Mouse (Mus musculus) midbrain, embryonic 11.5 days (tissue): Measurements from ENCODE around the gene Zbed6. TPM values are rescaled to one million over a fixed set of nuclear protein-coding genes. Genes with fewer than 3 reads are reported as not detected.

Source experiments
- ATAC-seq: fragments of 200-750 bp; cut with Nextera tagmentation; 2 replicates; pipeline ENCODE4 v1.8.0; 2017; ENCODE audit warnings: moderate TSS enrichment, moderate library complexity; ENCODE audit not compliant: low FRiP score
- DNase-seq: peaks from one replicate; pipeline ENCODE4 v3.0.0; 2015; ENCODE audit warnings: low spot score; ENCODE audit errors: missing footprints
- H3K27ac ChIP-seq: fragments of 300-500 bp; sonication (generic); 2 replicates; pipeline ENCODE4 v1.5.1; 2014; ENCODE audit warnings: low read depth, low read length
- H3K27me3 ChIP-seq: fragments of 300-500 bp; sonication (generic); 2 replicates; pipeline ENCODE4 v1.6.1; 2014; ENCODE audit warnings: mild to moderate bottlenecking, low read length, moderate library complexity, mixed read lengths; ENCODE audit not compliant: control insufficient read depth, insufficient read depth
- H3K36me3 ChIP-seq: fragments of 300-500 bp; sonication (generic); 2 replicates; pipeline ENCODE4 v1.6.1; 2014; ENCODE audit warnings: mild to moderate bottlenecking, low read length, moderate library complexity, mixed read lengths; ENCODE audit not compliant: control insufficient read depth, insufficient read depth
- H3K4me1 ChIP-seq: fragments of 300-500 bp; sonication (generic); 2 replicates; pipeline ENCODE4 v1.6.1; 2014; ENCODE audit warnings: low read length; ENCODE audit not compliant: control insufficient read depth, insufficient read depth
- H3K4me2 ChIP-seq: fragments of 300-500 bp; sonication (generic); 2 replicates; pipeline ENCODE4 v1.6.1; 2014; ENCODE audit warnings: mild to moderate bottlenecking, moderate library complexity
- H3K4me3 ChIP-seq: fragments of 300-500 bp; sonication (generic); 2 replicates; pipeline ENCODE4 v1.5.1; 2014; ENCODE audit warnings: low read depth, low read length
- H3K9ac ChIP-seq: fragments of 300-500 bp; sonication (generic); 2 replicates; pipeline ENCODE4 v1.6.1; 2014; ENCODE audit warnings: low read length
- H3K9me3 ChIP-seq: fragments of 300-500 bp; sonication (generic); 2 replicates; pipeline ENCODE4 v1.6.1; 2016; ENCODE audit warnings: low read length; ENCODE audit not compliant: control insufficient read depth
- WGBS: fragments of 180-500 bp; shearing (Covaris S2); extraction: QIAGEN DNeasy Blood & Tissue Kit; methylation state at CpG from one replicate; pipeline ENCODE4 v1.1.7; 2014; 5-methylcytosine and 5-hydroxymethylcytosine counted together
- polyA plus RNA-seq: library from polyadenylated mRNA; unstranded; fragments of >200 nt; fragmentation: Nextera tagmentation; extraction: Ambion mirVana; gene quantifications from 2 replicates; pipeline ENCODE4 v1.2.1, GENCODE M21; 2014

The Zbed6 gene
- polyA plus RNA-seq, 1 experiment from 2014 or later: not detected

DNA sequence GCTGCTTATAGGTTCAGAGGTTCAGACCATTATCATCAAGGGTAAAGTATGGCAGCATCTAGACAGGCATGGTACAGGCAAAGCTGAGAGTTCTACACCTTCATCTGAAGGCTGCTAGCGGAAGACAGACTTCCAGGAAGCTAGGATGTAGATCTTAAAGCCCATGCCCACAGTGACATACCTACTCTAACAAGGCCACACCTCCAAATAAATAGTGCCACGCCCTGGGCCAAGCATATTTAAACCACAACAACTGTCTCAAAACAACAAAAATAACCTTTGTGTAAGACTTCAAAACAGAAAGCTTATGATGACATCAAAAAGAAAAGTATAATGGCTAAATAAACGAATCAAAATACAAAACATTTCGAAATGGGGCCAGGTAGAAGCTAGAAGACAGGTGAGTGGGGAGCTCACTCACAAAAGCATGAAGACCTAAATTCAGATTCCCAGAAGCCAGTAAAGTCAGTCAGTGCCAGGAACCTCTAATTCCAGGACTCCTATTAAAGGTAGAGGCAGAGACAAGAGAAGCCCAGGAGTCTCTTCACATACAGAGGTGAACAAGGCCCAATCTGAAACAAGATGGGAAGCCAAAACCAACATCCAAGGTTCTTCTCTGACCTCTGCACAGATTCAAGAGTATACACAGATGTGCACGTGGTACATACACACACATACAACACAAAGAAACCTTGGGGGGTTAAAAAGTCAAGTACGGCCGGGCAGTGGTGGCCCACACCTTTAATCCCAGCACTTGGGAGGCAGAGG lies 10.2 kb downstream of the Zbed6 start:
- Histone ChIP-seq H3K36me3 (peaks cover 3% of the 10 kb centered on the region; the same call in 1 of the 2 replicates), H3K4me2 (no peak overlapping the region), H3K9ac (no peak overlapping the region), H3K27me3 (no peaks in the 10 kb centered on the region), H3K4me1 (no peaks in the 10 kb centered on the region), H3K9me3 (no peaks in the 10 kb centered on the region), H3K27ac (no peak overlapping the region), H3K4me3 (no peak overlapping the region)
- 93% methylated on average over 7 of the region's 7 CpGs for WGBS
- ATAC-seq: no peak
- DNase-seq: no peak

GRCm38 (mm10) chr1:133645652-133646051 lies 15.0 kb downstream of the Zbed6 start:
- Histone ChIP-seq H3K4me2 (no peak overlapping the region), H3K27me3 (no peaks in the 10 kb centered on the region), H3K9ac (no peak overlapping the region), H3K4me1 (no peaks in the 10 kb centered on the region), H3K36me3 (peaks cover 14% of the 10 kb centered on the region; the same call in 1 of the 2 replicates), H3K9me3 (no peaks in the 10 kb centered on the region), H3K27ac (no peak overlapping the region), H3K4me3 (no peak overlapping the region)
- WGBS: 97% methylated on average over 5 of the region's 5 CpGs
- DNase-seq (no peak), ATAC-seq (no peak)

GRCm38 (mm10) chr1:133641163-133641562 lies 19.5 kb downstream of the Zbed6 start:
- H3K4me3 ChIP-seq: no peak overlapping the region
- H3K27me3 ChIP-seq: no peaks in the 10 kb centered on the region
- no peak overlapping the region for H3K4me2 ChIP-seq
- H3K36me3 ChIP-seq: peaks cover 29% of the 10 kb centered on the region
- no peaks in the 10 kb centered on the region for H3K9me3 ChIP-seq
- no peak for ATAC-seq
- WGBS: 92% methylated on average over 2 of the region's 2 CpGs
- H3K27ac ChIP-seq: no peak overlapping the region
- no peak for DNase-seq
- H3K4me1 ChIP-seq: no peaks in the 10 kb centered on the region
- H3K9ac ChIP-seq: no peak overlapping the region

DNA sequence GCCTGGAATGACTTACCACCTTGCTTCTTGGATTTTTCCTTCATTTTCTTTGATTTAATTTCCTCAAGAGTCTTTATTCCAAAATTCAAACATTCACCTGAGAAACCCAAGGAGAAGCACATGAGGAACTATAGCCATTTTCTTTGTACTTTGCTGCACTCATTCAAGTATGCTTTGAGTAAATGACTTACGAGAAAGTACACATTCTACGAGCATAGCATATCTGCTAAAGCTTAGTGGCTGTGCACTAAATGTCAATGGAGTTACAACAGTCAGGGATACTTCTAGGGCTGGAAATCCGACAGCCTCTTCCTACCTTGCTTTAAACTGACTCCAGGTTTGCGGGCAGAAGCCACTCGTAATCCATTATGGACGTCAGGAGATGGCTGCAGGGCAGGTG lies 22.2 kb downstream of the Zbed6 start:
- H3K4me3 ChIP-seq: no peak overlapping the region
- no peaks in the 10 kb centered on the region for H3K4me1 ChIP-seq
- 94% methylated on average over 6 of the region's 6 CpGs for WGBS
- peak; percentile 77 for DNase-seq
- H3K4me2 ChIP-seq: no peak overlapping the region
- no peak for ATAC-seq
- H3K9ac ChIP-seq: no peak overlapping the region
- H3K27me3 ChIP-seq: no peaks in the 10 kb centered on the region
- peaks cover 27% of the 10 kb centered on the region for H3K36me3 ChIP-seq
- no peak overlapping the region for H3K27ac ChIP-seq
- H3K9me3 ChIP-seq: no peaks in the 10 kb centered on the region

DNA sequence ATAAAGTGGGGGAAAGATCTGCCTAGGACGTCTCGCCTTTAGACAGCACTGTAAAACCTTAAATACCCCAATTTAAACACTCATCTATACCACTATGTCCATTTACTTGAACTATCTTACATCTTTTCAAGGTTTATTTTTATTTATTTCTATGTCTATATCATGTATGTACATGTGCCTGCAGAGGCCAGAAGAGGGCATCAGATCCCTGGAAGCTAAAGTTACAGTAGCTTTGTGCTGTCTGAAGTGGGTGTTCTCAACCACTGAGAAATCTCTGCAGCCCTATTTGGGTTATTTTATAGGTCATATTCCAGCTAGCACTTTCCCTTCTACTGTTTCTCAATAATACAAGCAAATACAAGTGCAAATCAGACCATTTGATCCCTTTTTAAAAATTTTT lies 28.5 kb downstream of the Zbed6 start:
- DNase-seq (no peak), ATAC-seq (no peak)
- Histone ChIP-seq H3K9me3 (no peaks in the 10 kb centered on the region), H3K4me1 (no peaks in the 10 kb centered on the region), H3K27me3 (no peaks in the 10 kb centered on the region), H3K4me3 (no peak overlapping the region), H3K9ac (no peak overlapping the region), H3K27ac (no peak overlapping the region), H3K4me2 (no peak overlapping the region), H3K36me3 (peaks cover 23% of the 10 kb centered on the region)
- WGBS: 92% methylated on average over 2 of the region's 2 CpGs

DNA sequence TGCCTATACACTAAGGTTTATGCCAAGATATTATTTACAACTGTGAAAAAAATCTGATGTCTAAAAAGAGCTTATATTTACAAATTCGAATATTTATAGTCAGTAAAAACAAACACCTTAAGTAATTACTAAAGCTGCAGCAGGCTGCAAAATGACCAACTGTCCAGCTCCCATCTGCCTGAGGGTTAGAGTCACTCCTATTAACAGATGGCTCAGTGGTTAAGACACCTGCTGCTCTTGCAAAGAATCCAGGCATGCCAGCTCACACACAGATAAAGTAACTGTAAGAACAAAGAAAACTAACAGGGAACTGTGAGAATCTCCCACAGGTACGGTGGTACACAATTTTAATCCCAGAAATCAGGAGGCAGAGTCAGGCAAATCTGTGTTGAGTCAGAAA lies 35.6 kb downstream of the Zbed6 start:
- H3K4me3 ChIP-seq: no peak overlapping the region
- no peak overlapping the region for H3K9ac ChIP-seq
- 75% methylated on average over 2 of the region's 2 CpGs for WGBS
- ATAC-seq (no peak), DNase-seq (no peak)
- H3K27ac ChIP-seq: no peak overlapping the region
- peaks cover 40% of the 10 kb centered on the region for H3K36me3 ChIP-seq
- H3K4me2 ChIP-seq: no peak overlapping the region
- no peaks in the 10 kb centered on the region for H3K4me1 ChIP-seq
- no peaks in the 10 kb centered on the region for H3K27me3 ChIP-seq
- H3K9me3 ChIP-seq: no peaks in the 10 kb centered on the region

DNA sequence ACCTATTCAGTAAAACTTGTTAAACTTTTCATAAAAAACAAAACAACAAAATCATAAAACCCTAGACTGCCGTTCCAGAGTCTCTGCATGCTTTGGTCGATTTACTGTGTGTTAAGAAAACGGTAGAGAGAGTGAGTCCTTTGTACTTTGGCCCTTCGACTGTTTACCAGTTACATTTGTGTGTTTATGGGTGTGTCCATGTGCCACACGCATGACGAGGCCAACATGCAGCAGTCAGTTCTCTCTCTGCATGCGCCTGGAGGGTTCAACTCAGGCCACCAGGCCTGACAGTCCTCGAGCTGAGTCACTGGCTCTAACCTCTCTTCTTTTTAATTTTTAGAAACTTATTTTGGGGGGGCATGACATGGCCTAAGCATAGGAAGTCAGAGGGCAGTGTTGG lies 42.4 kb downstream of the Zbed6 start:
- H3K4me3 ChIP-seq: no peak overlapping the region
- H3K9me3 ChIP-seq: no peaks in the 10 kb centered on the region
- H3K9ac ChIP-seq: no peak overlapping the region
- no peak overlapping the region for H3K4me2 ChIP-seq
- no peaks in the 10 kb centered on the region for H3K4me1 ChIP-seq
- H3K27me3 ChIP-seq: no peaks in the 10 kb centered on the region
- DNase-seq: no peak
- WGBS: 87% methylated on average over 8 of the region's 8 CpGs
- H3K27ac ChIP-seq: no peak overlapping the region
- H3K36me3 ChIP-seq: peaks cover 20% of the 10 kb centered on the region
- ATAC-seq: no peak

DNA sequence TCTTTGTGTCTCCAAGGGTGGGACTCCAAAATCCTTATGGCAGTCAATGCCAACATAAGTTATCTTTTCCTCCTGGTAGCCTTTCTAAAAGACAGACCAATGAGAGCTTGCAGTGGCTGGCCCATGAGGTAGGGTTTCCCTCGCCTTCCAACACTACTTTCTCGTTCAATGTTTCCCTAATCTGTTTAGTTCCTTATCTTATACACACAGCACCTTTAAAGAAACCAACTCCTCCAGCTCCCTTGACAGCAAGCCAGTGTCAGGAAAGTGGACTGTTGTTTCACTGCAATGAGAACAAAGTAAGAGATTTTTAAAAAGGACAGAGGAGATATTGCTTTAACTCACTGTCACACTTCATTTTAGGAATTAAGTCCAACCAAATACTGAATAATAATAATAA lies 42.8 kb downstream of the Zbed6 start:
- H3K9me3 ChIP-seq: no peaks in the 10 kb centered on the region
- 69% methylated on average over 2 of the region's 2 CpGs for WGBS
- no peak for ATAC-seq

DNA sequence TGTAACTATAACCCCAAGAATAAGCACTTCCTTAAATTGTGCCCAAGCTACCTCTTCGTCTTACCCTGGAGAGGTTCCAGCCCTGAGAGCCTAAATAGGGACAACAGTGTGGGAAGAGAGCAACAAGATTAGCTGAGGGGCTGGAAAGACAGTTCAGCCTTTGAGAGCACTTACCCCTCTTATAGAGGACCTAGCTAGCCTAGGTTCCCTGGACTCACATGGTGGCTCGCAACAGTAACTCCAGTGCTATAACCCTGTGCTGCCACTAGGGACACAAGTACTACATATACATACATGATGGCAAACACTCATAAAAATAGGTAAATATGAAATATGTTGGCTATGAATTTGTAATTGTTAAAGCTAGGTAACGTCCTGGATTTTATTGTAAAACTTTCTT lies 46.9 kb downstream of the Zbed6 start:
- Histone ChIP-seq H3K9ac (no peak overlapping the region), H3K9me3 (no peaks in the 10 kb centered on the region), H3K27ac (no peak overlapping the region), H3K27me3 (no peaks in the 10 kb centered on the region), H3K4me2 (no peak overlapping the region), H3K4me1 (peaks cover 4% of the 10 kb centered on the region), H3K4me3 (no peak overlapping the region), H3K36me3 (peaks cover 3% of the 10 kb centered on the region; the same call in 1 of the 2 replicates)
- DNase-seq: no peak
- 73% methylated on average over 3 of the region's 3 CpGs for WGBS
- ATAC-seq: no peak

More for the DNA sequence above, 42.8 kb downstream of the Zbed6 start:
- no peak for DNase-seq
- Histone ChIP-seq H3K27ac (no peak overlapping the region), H3K27me3 (no peaks in the 10 kb centered on the region), H3K4me3 (no peak overlapping the region), H3K4me1 (no peaks in the 10 kb centered on the region), H3K9ac (no peak overlapping the region), H3K36me3 (peaks cover 17% of the 10 kb centered on the region), H3K4me2 (no peak overlapping the region)
